Comparison of ENCODE assay signal across 26 mouse cellular contexts in the genomic region with DNA sequence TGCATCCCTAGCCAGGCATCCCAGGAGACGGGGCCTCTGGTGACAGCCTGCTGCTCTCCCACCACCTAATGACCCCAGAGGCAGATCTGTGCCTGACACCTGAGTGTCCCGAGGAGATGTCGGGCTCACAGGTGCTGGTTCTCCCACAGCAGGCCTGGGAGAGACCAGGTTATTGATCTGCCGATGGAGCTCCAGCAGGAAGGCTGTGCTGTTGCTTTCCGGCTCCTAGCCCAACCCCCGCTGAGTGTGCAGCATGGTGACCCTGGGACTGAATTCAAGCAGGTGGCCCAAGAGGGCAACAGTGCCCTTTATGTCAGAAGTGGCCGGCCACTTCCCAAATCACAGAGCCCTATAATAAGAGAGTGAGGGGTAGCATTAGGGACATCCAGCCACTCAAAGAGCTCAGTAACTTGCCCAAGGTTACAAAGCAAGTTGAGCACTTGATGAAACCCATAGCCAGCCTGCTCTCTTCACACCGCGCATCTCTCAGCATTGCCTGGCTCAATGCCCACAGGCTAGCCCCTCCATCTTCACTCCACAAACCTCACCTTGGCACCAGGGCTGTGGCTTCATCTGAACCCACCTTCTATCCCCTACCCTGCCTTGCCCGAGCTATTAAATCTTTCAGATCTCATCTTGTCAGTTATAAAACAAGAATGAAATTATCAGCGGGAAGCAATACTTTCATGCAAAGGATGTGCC. TPM values are rescaled to one million over a fixed set of nuclear protein-coding genes. Genes with fewer than 3 reads are reported as not detected.
DNase-seq lines count a peak whose midpoint lies in the region; ATAC-seq lines count a peak whose summit lies in the region.
"Had no signal": no experiment of that assay in that cellular context is flagged by ENCODE, and none has a peak within 500 bp of the region (broad histone marks: within the 10 kb centered on the region; RNA-seq: fewer than 3 reads in every experiment).

No protein-coding gene starts in this region.

- peaks cover 20% of the 10 kb centered on the region for H3K27me3 ChIP-seq in heart, embryonic 12.5 days (replicated peaks)
- H3K27me3 ChIP-seq in midbrain, embryonic 11.5 days (ENCODE audit: control insufficient read depth, insufficient read depth, low read length), result peaks cover 23% of the 10 kb centered on the region
- peaks cover 41% of the 10 kb centered on the region for H3K27me3 ChIP-seq in midbrain, embryonic 10.5 days (ENCODE audit: low read depth, poor library complexity, severe bottlenecking)

- no peak overlapping the region for H3K4me3 ChIP-seq in heart, embryonic 12.5 days
- no peak overlapping the region for H3K4me3 ChIP-seq in midbrain, embryonic 11.5 days (ENCODE audit: low read depth, low read length)
- no peak overlapping the region for H3K4me3 ChIP-seq in midbrain, embryonic 10.5 days
- H3K4me3 ChIP-seq: left cerebral cortex, adult 2 months; liver, embryonic 12.5 days had no signal

- ATAC-seq in heart, embryonic 12.5 days (ENCODE audit: insufficient number of reproducible peaks, low FRiP score), result no peak
- no peak for ATAC-seq in midbrain, embryonic 11.5 days (ENCODE audit: low FRiP score)
- ATAC-seq: activated CD4-positive, CD25-positive, alpha-beta regulatory T cell, adult 4 months; forebrain, postnatal 0 days; inflammation-experienced regulatory T-cells, adult 6 months; liver, embryonic 12.5 days; midbrain, embryonic 16.5 days; Patski had no signal

- H3K9ac ChIP-seq in heart, embryonic 12.5 days, result no peak overlapping the region
- no peak overlapping the region for H3K9ac ChIP-seq in midbrain, embryonic 11.5 days (ENCODE audit: low read length)
- H3K9ac ChIP-seq: forebrain, postnatal 0 days; liver, embryonic 12.5 days; lung, embryonic 14.5 days had no signal

- 76% methylated on average over 11 of the region's 11 CpGs for WGBS in heart, embryonic 12.5 days
- WGBS in midbrain, embryonic 11.5 days, result 78% methylated on average over 11 of the region's 11 CpGs
- 81% methylated on average over 11 of the region's 11 CpGs for WGBS in midbrain, embryonic 10.5 days

- intact Hi-C loops in heart, postnatal 25 days (cut with DNase I), result no loop called here

- no peak for DNase-seq in heart, postnatal 25 days (ENCODE audit: low spot score)
- DNase-seq in midbrain, embryonic 11.5 days (ENCODE audit: low spot score, missing footprints), result peak; percentile 60
- DNase-seq in midbrain, embryonic 10.5 days (ENCODE audit: low spot score), result no peak
- DNase-seq in cerebellum, adult 9-10 months, result peak; percentile 82
- no peak for DNase-seq in kidney, postnatal 36 days
- no peak for DNase-seq in spleen, postnatal 14 days (ENCODE audit: low spot score in 2 of 2)
- DNase-seq: forebrain, postnatal 0 days; lung, embryonic 14.5 days; right cerebral cortex, postnatal 14 days had no signal

- H3K27ac ChIP-seq in heart, embryonic 12.5 days (ENCODE audit: poor library complexity, severe bottlenecking), result peak overlapping the region; percentile 55; the same call in 1 of the 2 replicates
- no peak overlapping the region for H3K27ac ChIP-seq in midbrain, embryonic 11.5 days (ENCODE audit: low read depth, low read length)
- no peak overlapping the region for H3K27ac ChIP-seq in midbrain, embryonic 10.5 days (replicated peaks)
- H3K27ac ChIP-seq: left cerebral cortex, adult 2 months; liver, embryonic 12.5 days had no signal

- H3K4me2 ChIP-seq in heart, embryonic 12.5 days, result 0 out of 2 replicates have a peak overlapping the region, but pooled peaks have one; percentile 0
- H3K4me2 ChIP-seq in midbrain, embryonic 11.5 days, result no peak overlapping the region
- H3K4me2 ChIP-seq: liver, embryonic 12.5 days had no signal

- H3K4me1 ChIP-seq in heart, embryonic 12.5 days (replicated peaks), result peaks cover 87% of the 10 kb centered on the region
- peaks cover 15% of the 10 kb centered on the region for H3K4me1 ChIP-seq in midbrain, embryonic 11.5 days (ENCODE audit: control insufficient read depth, insufficient read depth, low read length)
- peaks cover 43% of the 10 kb centered on the region for H3K4me1 ChIP-seq in midbrain, embryonic 10.5 days

- H3K36me3 ChIP-seq in heart, embryonic 12.5 days, result no peaks in the 10 kb centered on the region; the same call in 1 of the 2 replicates
- H3K36me3 ChIP-seq in midbrain, embryonic 11.5 days (ENCODE audit: control insufficient read depth, insufficient read depth, low read length), result no peaks in the 10 kb centered on the region
- H3K36me3 ChIP-seq in midbrain, embryonic 10.5 days, result no peaks in the 10 kb centered on the region
- H3K36me3 ChIP-seq: liver, embryonic 12.5 days had no signal

- no peaks in the 10 kb centered on the region for H3K9me3 ChIP-seq in heart, embryonic 12.5 days (replicated peaks)
- no peaks in the 10 kb centered on the region for H3K9me3 ChIP-seq in midbrain, embryonic 11.5 days (ENCODE audit: control insufficient read depth, low read length)
- H3K9me3 ChIP-seq in midbrain, embryonic 10.5 days (replicated peaks), result no peaks in the 10 kb centered on the region
- H3K9me3 ChIP-seq: liver, embryonic 12.5 days had no signal

RNA-seq across cellular contexts. Expression of a gene that starts 4.5 kb away (rescaled TPM):
- 45.1 and 46.2 TPM in 2 replicates for polyA plus RNA-seq in heart, embryonic 12.5 days (2016; fragmentation: Nextera tagmentation; extraction: Ambion mirVana)
- 100 to 1,000 TPM; 250 to 251 TPM for total RNA-seq in heart, postnatal 25 days (2021)
- polyA plus RNA-seq in midbrain, embryonic 11.5 days (2014; fragmentation: Nextera tagmentation; extraction: Ambion mirVana), result 0.27 and 0.50 TPM in 2 replicates
- polyA plus RNA-seq in midbrain, embryonic 10.5 days (2016; fragmentation: Nextera tagmentation; extraction: Ambion mirVana), result 0.12 and 0.27 TPM in 2 replicates
- total RNA-seq: megakaryocyte, adult 5-6 weeks had no signal
- polyA plus RNA-seq: activated CD4-positive, CD25-positive, alpha-beta regulatory T cell, adult 4 months; Patski had no signal

RNA-seq across cellular contexts. Expression of a gene that starts 46.8 kb away (rescaled TPM):
- not detected in 2 replicates for polyA plus RNA-seq in heart, embryonic 12.5 days (2016; fragmentation: Nextera tagmentation; extraction: Ambion mirVana)
- not detected for total RNA-seq in heart, postnatal 25 days (2021)
- not detected in 2 replicates for polyA plus RNA-seq in midbrain, embryonic 11.5 days (2014; fragmentation: Nextera tagmentation; extraction: Ambion mirVana)
- not detected in 2 replicates for polyA plus RNA-seq in midbrain, embryonic 10.5 days (2016; fragmentation: Nextera tagmentation; extraction: Ambion mirVana)
- total RNA-seq: forebrain, postnatal 0 days; gastrocnemius, adult 18-20 months; left cerebral cortex, adult 2 months; megakaryocyte, adult 5-6 weeks had no signal
- polyA plus RNA-seq: activated CD4-positive, CD25-positive, alpha-beta regulatory T cell, adult 4 months; embryonic facial prominence, embryonic 14.5 days; forebrain, postnatal 0 days; hindbrain, embryonic 11.5 days; inflammation-experienced regulatory T-cells, adult 6 months; kidney, embryonic 14.5 days; limb, embryonic 11.5 days; liver, embryonic 12.5 days; lung, embryonic 14.5 days; midbrain, embryonic 16.5 days; neural tube, embryonic 11.5 days; Patski; spleen, adult 2 months; stomach, embryonic 16.5 days; thymus, postnatal 0 days had no signal

RNA-seq across cellular contexts. Expression of a gene that starts 55.3 kb away (rescaled TPM):
- polyA plus RNA-seq in heart, embryonic 12.5 days (2016; fragmentation: Nextera tagmentation; extraction: Ambion mirVana), result 21.4 and 24.9 TPM in 2 replicates
- 10 to 100 TPM; 44.1 to 47.2 TPM for total RNA-seq in heart, postnatal 25 days (2021)
- 22.6 and 28.4 TPM in 2 replicates for polyA plus RNA-seq in midbrain, embryonic 11.5 days (2014; fragmentation: Nextera tagmentation; extraction: Ambion mirVana)
- polyA plus RNA-seq in midbrain, embryonic 10.5 days (2016; fragmentation: Nextera tagmentation; extraction: Ambion mirVana), result 26.7 and 30.3 TPM in 2 replicates

Comparison
In these comparisons a context has a peak if more than half of its experiments do, and no peak if none do; other contexts are left out.
1. DNase-seq: peak in midbrain, embryonic 11.5 days (single experiment) and cerebellum, adult 9-10 months (single experiment); none in heart, postnatal 25 days (single experiment), midbrain, embryonic 10.5 days (single experiment), kidney, postnatal 36 days (0 of 2) and spleen, postnatal 14 days (0 of 2).
2. RNA of a gene that starts 4.5 kb away (polyA plus RNA-seq): 45.1 to 46.2 TPM in heart, embryonic 12.5 days; 0.27 to 0.50 TPM in midbrain, embryonic 11.5 days and 0.12 to 0.27 TPM in midbrain, embryonic 10.5 days; every median in the first group is over 10 times any median in the second.